Comparison of ENCODE assay signal across 29 mouse cellular contexts in the genomic region with DNA sequence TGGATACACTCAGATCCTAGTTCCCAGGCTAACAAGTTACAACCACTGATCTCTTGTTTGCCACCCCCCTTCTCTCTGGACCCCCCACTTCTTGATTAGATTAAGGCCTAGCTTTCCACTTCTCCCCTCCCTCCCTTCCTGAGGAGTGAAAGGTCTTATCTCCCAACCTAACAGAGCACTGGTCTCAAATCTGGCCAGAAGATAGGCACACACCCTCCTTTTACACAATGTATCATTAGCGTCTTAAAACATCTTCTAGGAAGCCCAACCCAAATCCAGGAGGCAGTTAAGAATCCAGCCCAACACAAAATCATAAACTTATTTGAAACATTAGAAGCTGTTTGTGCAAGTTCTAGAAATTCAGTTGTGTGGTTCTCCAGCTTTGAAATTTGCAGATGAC. TPM values are rescaled to one million over a fixed set of nuclear protein-coding genes. Genes with fewer than 3 reads are reported as not detected.
DNase-seq lines count a peak whose midpoint lies in the region; ATAC-seq and TF ChIP-seq lines count a peak whose summit lies in the region.
"Had no signal": no experiment of that assay in that cellular context is flagged by ENCODE, and none has a peak within 500 bp of the region (broad histone marks: within the 10 kb centered on the region; RNA-seq: fewer than 3 reads in every experiment).

No protein-coding gene starts in this region.

- no peak overlapping the region for H3K4me2 ChIP-seq in heart, embryonic 11.5 days
- H3K4me2 ChIP-seq in liver, embryonic 13.5 days, result no peak overlapping the region
- H3K4me2 ChIP-seq in liver, postnatal 0 days (ENCODE audit: low read depth, low read length), result no peak overlapping the region
- H3K4me2 ChIP-seq: hindbrain, embryonic 13.5 days; limb, embryonic 13.5 days; lung, embryonic 14.5 days; midbrain, embryonic 15.5 days had no signal

- TF ChIP-seq RAD21 in MEL (IDR thresholded peaks at IDR 0.05; ENCODE audit: low read depth, low read length), result no peak

- H3K4me3 ChIP-seq in heart, embryonic 11.5 days (ENCODE audit: low read depth, low read length), result no peak overlapping the region
- no peak overlapping the region for H3K4me3 ChIP-seq in liver, embryonic 13.5 days (replicated peaks)
- H3K4me3 ChIP-seq in liver, postnatal 0 days (ENCODE audit: low read depth, low read length), result no peak overlapping the region
- no peak overlapping the region for H3K4me3 ChIP-seq in MEL (ENCODE audit: control insufficient read depth in 1 of 2, insufficient read depth in 1 of 2, low read depth in 2 of 2, low read length in 2 of 2)
- H3K4me3 ChIP-seq: erythroblast, embryonic 14.5 days; hindbrain, embryonic 13.5 days; limb, embryonic 13.5 days; midbrain, embryonic 10.5 days; midbrain, embryonic 15.5 days had no signal

- no peak for DNase-seq in heart, postnatal 25 days (ENCODE audit: low spot score)
- no peak for DNase-seq in liver, embryonic 13.5 days
- no peak for DNase-seq in liver, postnatal 0 days
- no peak for DNase-seq in MEL (ENCODE audit: low read depth, low spot score)
- DNase-seq in c-Kit-positive CD71-positive TER-119-negative erythroid progenitor cells, embryonic 14.5 days (ENCODE audit: low read depth), result peak; percentile 57
- DNase-seq in spleen, adult 12 weeks (ENCODE audit: low spot score), result no peak
- no peak for DNase-seq in cerebellum, postnatal 4 days (ENCODE audit: low spot score in 2 of 2)
- DNase-seq: adrenal gland, postnatal 10 days; B cell, adult 2 months; cerebellum, adult 11-12 months; cerebellum, adult 9-11 months; gastrocnemius, postnatal 14 days; heart, postnatal 4 days; kidney, adult 8-10 months; kidney, postnatal 4 days; lung, embryonic 14.5 days; right cerebral cortex, adult 18-20 months; thymus, postnatal 14 days had no signal

- intact Hi-C loops in heart, postnatal 25 days (cut with DNase I), result loop anchor here (10.0 kb wide), 1 partner anchor 374 kb away; the partner anchor contains the start of gene Cd300lg

- no peak for TF ChIP-seq EP300 in liver, postnatal 0 days (IDR thresholded peaks at IDR 0.05; ENCODE audit: low read depth)
- TF ChIP-seq EP300 in MEL (IDR thresholded peaks at IDR 0.05; ENCODE audit: low read depth in 1 of 2, low read length in 2 of 2), result peak in 1 of 2 experiments; percentile 23; a peak in 1 of 4 replicates

- H3K9me3 ChIP-seq in heart, embryonic 11.5 days (replicated peaks; ENCODE audit: control insufficient read depth, low read length), result no peaks in the 10 kb centered on the region
- no peaks in the 10 kb centered on the region for H3K9me3 ChIP-seq in liver, embryonic 13.5 days (replicated peaks)
- no peaks in the 10 kb centered on the region for H3K9me3 ChIP-seq in liver, postnatal 0 days (ENCODE audit: low read length)
- H3K9me3 ChIP-seq in MEL (replicated peaks; ENCODE audit: insufficient read depth, low read length), result no peaks in the 10 kb centered on the region
- H3K9me3 ChIP-seq: hindbrain, embryonic 13.5 days; limb, embryonic 13.5 days; midbrain, embryonic 10.5 days; midbrain, embryonic 15.5 days had no signal

- no peak for TF ChIP-seq CTCF in liver, postnatal 0 days (IDR thresholded peaks at IDR 0.05; ENCODE audit: low read depth)
- TF ChIP-seq CTCF in MEL (IDR thresholded peaks at IDR 0.05 in 2 of 3, conservative IDR thresholded peaks at IDR 0.05 in 1 of 3; ENCODE audit: control insufficient read depth in 1 of 3, insufficient read depth in 1 of 3, low read depth in 2 of 3, low read length in 3 of 3, poor library complexity in 1 of 3, severe bottlenecking in 1 of 3), result no peak

- H3K9ac ChIP-seq in heart, embryonic 11.5 days (ENCODE audit: low read depth, low read length), result no peak overlapping the region
- H3K9ac ChIP-seq in liver, embryonic 13.5 days, result 0 out of 2 replicates have a peak overlapping the region, but pooled peaks have one; percentile 13
- H3K9ac ChIP-seq in liver, postnatal 0 days (replicated peaks), result no peak overlapping the region
- H3K9ac ChIP-seq in MEL (ENCODE audit: control insufficient read depth, low read depth, low read length, poor library complexity, severe bottlenecking), result no peak overlapping the region
- H3K9ac ChIP-seq: hindbrain, embryonic 13.5 days; limb, embryonic 13.5 days; liver, embryonic 14.5 days; lung, embryonic 14.5 days; midbrain, embryonic 15.5 days had no signal

- no peaks in the 10 kb centered on the region for H3K36me3 ChIP-seq in heart, embryonic 11.5 days (ENCODE audit: control insufficient read depth, insufficient read depth, low read length)
- H3K36me3 ChIP-seq in liver, embryonic 13.5 days, result no peaks in the 10 kb centered on the region
- peaks cover 4% of the 10 kb centered on the region; the same call in 1 of the 2 replicates for H3K36me3 ChIP-seq in liver, postnatal 0 days (replicated peaks; ENCODE audit: insufficient read depth, low read length)
- peaks cover 0 to 15% of the 10 kb centered on the region in 2 experiments; a peak in 2 of 4 replicates for H3K36me3 ChIP-seq in MEL (ENCODE audit: control insufficient read depth in 1 of 2, insufficient read depth in 2 of 2, low read length in 2 of 2)
- H3K36me3 ChIP-seq: hindbrain, embryonic 13.5 days; limb, embryonic 13.5 days; midbrain, embryonic 10.5 days; midbrain, embryonic 15.5 days had no signal

- 28% methylated on average over 1 of the region's 1 CpGs for WGBS in heart, embryonic 11.5 days (ENCODE audit: insufficient replicate concordance)
- 8% methylated on average over 1 of the region's 1 CpGs for WGBS in liver, embryonic 13.5 days (ENCODE audit: insufficient replicate concordance)
- 48% methylated on average over 1 of the region's 1 CpGs for WGBS in liver, postnatal 0 days (ENCODE audit: insufficient replicate concordance)

- peaks cover 44% of the 10 kb centered on the region for H3K4me1 ChIP-seq in heart, embryonic 11.5 days (ENCODE audit: control insufficient read depth, insufficient read depth, low read length)
- peaks cover 77% of the 10 kb centered on the region for H3K4me1 ChIP-seq in liver, embryonic 13.5 days (replicated peaks)
- peaks cover 24% of the 10 kb centered on the region for H3K4me1 ChIP-seq in liver, postnatal 0 days (ENCODE audit: insufficient read depth)
- peaks cover 0 to 29% of the 10 kb centered on the region in 2 experiments; a peak in 2 of 4 replicates for H3K4me1 ChIP-seq in MEL (ENCODE audit: control insufficient read depth in 1 of 2, insufficient read depth in 2 of 2, low read length in 2 of 2)
- H3K4me1 ChIP-seq: limb, embryonic 13.5 days had no signal

- no peaks in the 10 kb centered on the region for H3K27me3 ChIP-seq in heart, embryonic 11.5 days (ENCODE audit: control insufficient read depth, insufficient read depth, low read length)
- no peaks in the 10 kb centered on the region for H3K27me3 ChIP-seq in liver, embryonic 13.5 days
- H3K27me3 ChIP-seq in liver, postnatal 0 days (ENCODE audit: insufficient read depth, low read length), result no peaks in the 10 kb centered on the region
- 0 out of 4 replicates have a peak, but pooled peaks cover 0 to 1% of the 10 kb centered on the region in 2 experiments for H3K27me3 ChIP-seq in MEL (ENCODE audit: control insufficient read depth in 1 of 2, insufficient read depth in 2 of 2, low read length in 2 of 2)
- H3K27me3 ChIP-seq: midbrain, embryonic 15.5 days; Patski had no signal

- no peaks in the 10 kb centered on the region for H3K79me2 ChIP-seq in MEL (ENCODE audit: control insufficient read depth, insufficient read depth, low read length, poor library complexity)

- no peak for ATAC-seq in heart, embryonic 11.5 days (replicated peaks; ENCODE audit: insufficient number of reproducible peaks, low FRiP score, low TSS enrichment)
- ATAC-seq in liver, embryonic 13.5 days (ENCODE audit: low read depth), result peak; percentile 30; the same call in 1 of the 2 replicates
- no peak for ATAC-seq in liver, postnatal 0 days
- ATAC-seq: intestine, embryonic 16.5 days; midbrain, embryonic 15.5 days; Patski had no signal

- TF ChIP-seq POLR2A in MEL (IDR thresholded peaks at IDR 0.05; ENCODE audit: control insufficient read depth in 1 of 2, insufficient read depth in 1 of 2, low read depth in 1 of 2, low read length in 2 of 2, poor library complexity in 1 of 2), result no peak

- 0 out of 2 replicates have a peak overlapping the region, but pooled peaks have one; percentile 6 for H3K27ac ChIP-seq in heart, embryonic 11.5 days (ENCODE audit: low read depth, low read length)
- no peak overlapping the region for H3K27ac ChIP-seq in liver, embryonic 13.5 days
- H3K27ac ChIP-seq in liver, postnatal 0 days (ENCODE audit: low read depth), result no peak overlapping the region
- no peak overlapping the region for H3K27ac ChIP-seq in MEL (ENCODE audit: control insufficient read depth, low read depth, low read length)
- H3K27ac ChIP-seq: hindbrain, embryonic 13.5 days; kidney, postnatal 0 days; limb, embryonic 13.5 days; liver, embryonic 14.5 days; macrophage; midbrain, embryonic 10.5 days; midbrain, embryonic 15.5 days had no signal

TF ChIP-seq in MEL, 35 proteins besides CTCF, POLR2A, EP300 and RAD21 (continues in another document):
- TF ChIP-seq MYC (IDR thresholded peaks at IDR 0.05; ENCODE audit: low read depth, low read length) (no peak), GATA1 (IDR thresholded peaks at IDR 0.05; ENCODE audit: low read depth, low read length) (peak; percentile 42; the same call in 1 of the 2 replicates), KAT2A (conservative IDR thresholded peaks at IDR 0.05; ENCODE audit: low read depth, low read length) (no peak), MAZ (IDR thresholded peaks at IDR 0.05; ENCODE audit: low read depth, low read length) (no peak), RCOR1 (IDR thresholded peaks at IDR 0.05; ENCODE audit: low read depth, low read length) (peak; percentile 63; the same call in 1 of the 2 replicates), SIN3A (IDR thresholded peaks at IDR 0.05; ENCODE audit: low read length) (no peak), GABPA (IDR thresholded peaks at IDR 0.05; ENCODE audit: low read depth, low read length) (no peak)

RNA-seq across cellular contexts. Expression of gene Arl4d, which starts 5.0 kb away (rescaled TPM):
- polyA plus RNA-seq in heart, embryonic 11.5 days (2014; fragmentation: Nextera tagmentation; extraction: Ambion mirVana), result 9.4 and 10.5 TPM in 2 replicates
- 10 to 100 TPM; 21.6 to 31.0 TPM for total RNA-seq in heart, postnatal 25 days (2021)
- 1.1 TPM in 2 replicates for polyA plus RNA-seq in liver, embryonic 13.5 days (2015; fragmentation: Nextera tagmentation; extraction: Ambion mirVana)
- polyA plus RNA-seq in liver, postnatal 0 days (2015; fragmentation: Nextera tagmentation; extraction: Ambion mirVana), result 3.4 and 4.1 TPM in 2 replicates
- 0.23 and 0.33 TPM in 2 replicates for total RNA-seq in MEL (2012; rRNA removed)
- polyA plus RNA-seq in MEL (2012; ENCODE audit: insufficient read depth in 1 of 2, insufficient read length in 2 of 2, low read depth in 1 of 2, low replicate concordance in 2 of 2, missing spikeins in 1 of 2), result under 1 TPM in 1 of 2 experiments, not detected in 1; 0.17 TPM

RNA-seq across cellular contexts. Expression of gene Rdm1, which starts 43.3 kb away (rescaled TPM):
- 27.9 and 28.2 TPM in 2 replicates for polyA plus RNA-seq in heart, embryonic 11.5 days (2014; fragmentation: Nextera tagmentation; extraction: Ambion mirVana)
- total RNA-seq in heart, postnatal 25 days (2021), result 10 to 100 TPM; 39.1 to 39.3 TPM
- polyA plus RNA-seq in liver, embryonic 13.5 days (2015; fragmentation: Nextera tagmentation; extraction: Ambion mirVana), result 8.3 and 8.6 TPM in 2 replicates
- 7.4 and 8.4 TPM in 2 replicates for polyA plus RNA-seq in liver, postnatal 0 days (2015; fragmentation: Nextera tagmentation; extraction: Ambion mirVana)
- 6.5 and 6.7 TPM in 2 replicates for total RNA-seq in MEL (2012; rRNA removed)
- 1 to 10 TPM in 1 of 2 experiments, not detected in 1; 6.8 TPM for polyA plus RNA-seq in MEL (2012; ENCODE audit: insufficient read depth in 1 of 2, insufficient read length in 2 of 2, low read depth in 1 of 2, low replicate concordance in 2 of 2, missing spikeins in 1 of 2)
